Mouse (Mus musculus) gastrocnemius, postnatal 25 days (tissue): ENCODE data around the gene Atp9a. TPM values are rescaled to one million over a fixed set of nuclear protein-coding genes. Genes with fewer than 3 reads are reported as not detected.
A peak's percentile ranks its signal among the peaks of the same experiment; 100 is the strongest.

ENCODE experiments used
- DNase-seq: peaks from one replicate; pipeline ENCODE4 v3.0.0; 2022
- total RNA-seq, 2 experiments: library from RNA; stranded (reverse); gene quantifications; 1 replicate in 1 of 2; 2 replicates in 1 of 2; pipeline ENCODE4 v1.2.3; 2021

The Atp9a gene
- total RNA-seq, 2 experiments from 2014 or later: 13.3 to 18.8 TPM

- no peak for DNase-seq
Observed at GRCm38 (mm10) chr2:168642187-168642586, 100.0 kb downstream of the Atp9a start.

DNA sequence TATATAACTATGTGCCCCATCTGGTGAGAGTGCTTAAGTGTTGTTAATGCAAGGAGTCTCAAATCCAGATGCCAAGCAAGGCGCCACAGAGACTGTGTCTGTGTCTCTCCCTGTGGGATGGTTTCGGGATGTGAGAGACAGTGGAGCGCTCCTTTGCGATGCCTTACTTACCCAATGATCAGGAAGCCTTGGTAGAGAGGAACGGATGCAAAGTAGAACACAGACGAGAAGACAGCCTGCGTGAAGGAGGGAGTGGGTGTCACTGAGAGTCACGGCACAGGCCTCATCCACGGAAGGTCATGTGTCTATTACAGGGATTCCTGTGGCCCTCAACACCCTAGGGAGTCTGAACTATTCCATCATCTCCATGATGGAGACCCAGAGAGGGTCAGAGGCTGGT lies 101.7 kb downstream of the Atp9a start:
- DNase-seq: no peak

DNA sequence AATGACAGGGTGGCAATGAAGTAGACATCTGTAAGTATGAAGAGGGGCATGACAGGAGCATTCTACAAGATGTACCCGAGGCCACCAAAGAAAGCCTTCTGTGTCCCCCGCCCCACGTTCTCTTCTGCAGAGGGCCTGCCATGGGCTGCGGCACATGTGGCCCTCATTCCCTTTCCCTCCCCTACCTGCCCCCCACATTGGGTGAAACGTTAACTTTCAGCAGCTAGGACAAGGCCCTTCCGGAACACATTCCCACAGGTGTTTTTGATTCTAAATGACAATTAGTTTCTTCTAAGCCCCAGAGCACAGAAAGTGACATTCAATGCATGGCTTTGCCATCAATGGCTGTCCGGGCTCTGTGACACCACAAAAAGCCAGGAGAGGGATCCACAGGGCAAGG lies 107.3 kb downstream of the Atp9a start:
- DNase-seq: no peak

DNA sequence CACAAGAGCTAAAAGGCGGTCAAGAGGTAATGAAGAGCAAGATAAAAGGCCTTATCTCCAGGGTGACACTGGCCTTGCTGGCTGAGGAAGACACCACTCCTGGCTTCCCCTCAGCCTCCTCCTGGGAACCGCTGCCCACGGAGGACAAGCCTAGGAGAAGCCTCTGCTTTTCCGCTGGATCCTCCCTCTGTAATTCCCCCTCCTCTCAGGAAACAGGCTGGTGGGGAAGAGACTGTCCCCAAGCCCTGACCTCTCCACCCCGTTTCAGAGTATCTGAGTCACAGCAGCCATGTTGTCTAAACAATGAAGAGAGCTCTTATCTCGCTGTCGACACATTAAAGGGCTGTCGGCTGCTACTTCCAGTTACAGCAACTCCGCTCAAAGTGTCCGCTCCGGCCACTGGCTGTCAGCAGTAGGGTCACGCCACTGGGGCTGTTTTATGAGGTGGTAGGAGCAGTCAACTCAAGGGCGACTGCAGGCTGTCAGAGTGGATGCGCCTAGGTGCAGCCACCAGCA lies 108.8 kb downstream of the Atp9a start:
- no peak for DNase-seq

- no peak for DNase-seq
Observed at GRCm38 (mm10) chr2:168632543-168632942, 109.7 kb downstream of the Atp9a start.

GRCm38 (mm10) chr2:168628787-168629186 lies 113.4 kb downstream of the Atp9a start:
- peak; percentile 64 for DNase-seq

- peak; percentile 48 for DNase-seq
Observed at GRCm38 (mm10) chr2:168627829-168628770, 114.1 kb downstream of the Atp9a start.

GRCm38 (mm10) chr2:168626385-168626784 lies 115.8 kb downstream of the Atp9a start:
- no peak for DNase-seq

- no peak for DNase-seq
Observed at GRCm38 (mm10) chr2:168625091-168625490, 117.1 kb downstream of the Atp9a start.

GRCm38 (mm10) chr2:168621111-168621802 lies 121.0 kb downstream of the Atp9a start:
- DNase-seq: no peak

DNA sequence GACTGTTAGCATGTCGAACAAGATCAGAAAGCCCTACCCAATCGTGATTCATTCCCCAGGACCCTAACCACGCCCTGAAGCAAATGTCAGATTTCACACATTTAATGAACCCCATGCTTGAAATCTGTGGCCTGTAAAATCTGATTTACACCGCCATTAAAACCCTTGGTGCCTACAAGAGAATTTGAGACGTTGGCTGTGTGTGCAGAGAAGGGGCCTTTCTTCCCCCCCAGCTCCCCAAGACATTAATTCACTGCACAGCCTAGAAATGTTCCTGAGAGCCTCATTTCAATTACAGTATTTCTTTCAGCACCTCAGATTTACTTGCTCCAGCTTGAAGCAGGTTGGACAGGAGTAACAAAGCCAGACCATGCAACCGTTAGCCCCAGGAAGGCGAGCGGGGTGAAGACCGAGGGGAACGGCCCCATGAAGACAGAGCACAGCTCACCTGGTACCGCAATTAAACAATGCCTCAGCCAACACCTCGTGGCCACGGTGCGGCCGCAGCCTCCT lies 123.9 kb downstream of the Atp9a start:
- DNase-seq: no peak

- DNase-seq: no peak
Observed at GRCm38 (mm10) chr2:168615160-168615559, 127.0 kb downstream of the Atp9a start.

DNA sequence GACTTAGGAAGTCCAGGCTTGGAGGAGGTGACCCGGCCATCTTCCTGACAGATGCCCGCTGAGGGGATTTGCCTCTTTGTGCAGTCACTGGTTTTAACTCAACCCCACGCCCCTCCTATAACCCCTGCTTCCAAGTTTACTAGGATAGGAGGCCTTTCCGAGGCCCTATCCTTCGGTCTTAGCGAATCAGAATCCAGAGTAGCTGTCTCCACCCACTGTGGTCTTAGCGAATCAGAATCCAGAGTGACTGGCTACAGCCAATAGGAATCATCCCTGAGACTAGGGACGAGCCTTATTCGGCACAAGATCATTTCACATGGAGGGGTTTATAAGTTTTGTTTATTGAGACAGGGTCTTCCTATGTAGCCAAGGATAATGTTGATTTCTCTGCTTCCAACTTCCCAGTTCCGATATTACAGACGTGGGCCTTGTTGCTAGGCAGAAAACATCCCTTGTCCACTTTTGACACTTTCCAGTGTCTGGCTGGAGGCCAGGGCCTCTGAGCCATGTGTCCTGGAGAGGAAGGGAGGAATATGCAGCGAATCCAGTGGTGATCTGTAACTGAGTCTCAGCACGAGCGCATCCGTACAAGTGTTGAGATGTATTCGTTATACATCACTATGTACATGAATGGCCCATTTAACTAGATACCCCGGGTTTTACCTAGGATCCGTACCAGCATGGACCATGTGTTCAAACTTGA lies 127.9 kb downstream of the Atp9a start:
- DNase-seq: no peak

DNA sequence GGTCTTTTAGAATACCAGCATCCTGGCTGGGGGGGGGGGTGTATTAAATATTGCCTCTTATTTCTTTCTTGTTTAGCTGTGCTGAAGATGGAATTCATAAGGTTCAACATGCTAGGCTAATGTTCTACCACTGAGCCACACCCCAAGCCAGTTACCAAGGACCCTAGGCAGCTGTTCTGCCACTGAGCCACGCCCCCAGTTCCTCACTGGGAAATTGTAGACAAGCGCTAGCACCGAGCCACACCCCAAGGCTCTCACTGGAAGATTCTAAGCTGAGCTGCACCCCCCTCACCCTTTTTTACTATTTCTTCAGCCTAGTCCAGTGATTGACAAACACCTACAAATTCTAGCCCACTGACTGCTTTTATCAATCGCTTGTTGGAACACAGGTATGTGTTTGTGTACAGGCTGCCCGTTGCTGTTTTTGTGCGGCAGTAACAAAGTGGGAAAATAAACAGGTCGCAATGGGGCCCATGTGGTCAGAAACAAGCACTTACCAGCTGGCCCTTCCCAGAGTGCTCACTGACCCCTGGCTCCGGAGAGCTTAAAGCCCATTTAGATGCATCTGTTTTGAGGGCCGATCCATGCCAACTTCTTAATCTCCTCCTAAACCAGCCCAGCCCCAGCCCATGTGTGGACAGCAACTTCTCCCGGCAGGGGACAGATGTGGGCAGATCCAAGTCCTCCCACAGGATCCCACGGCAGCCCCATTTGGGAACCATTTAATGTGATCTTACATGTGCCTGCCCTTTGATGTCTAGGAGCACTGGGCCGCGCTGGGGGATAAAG lies 128.9 kb downstream of the Atp9a start:
- DNase-seq: no peak

DNA sequence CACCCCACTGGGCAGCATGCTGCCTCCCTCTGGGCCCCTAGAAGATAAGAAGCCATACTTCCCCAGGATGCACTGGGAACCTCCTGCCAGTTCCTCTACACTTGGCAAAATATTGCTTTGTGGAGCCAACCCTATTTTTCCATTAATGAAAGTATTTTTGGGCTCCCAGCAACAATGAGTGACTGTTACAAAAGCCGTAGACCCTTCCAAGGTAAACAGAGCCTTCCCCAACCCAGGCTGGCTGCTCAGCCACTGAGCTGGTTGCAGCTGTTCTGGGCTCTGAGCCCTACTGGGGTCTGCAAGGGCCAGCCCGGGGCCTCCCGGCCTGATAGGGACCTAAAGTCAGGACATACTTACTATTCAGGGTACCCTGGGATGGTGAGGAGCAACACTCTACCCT lies 131.3 kb downstream of the Atp9a start:
- no peak for DNase-seq

DNA sequence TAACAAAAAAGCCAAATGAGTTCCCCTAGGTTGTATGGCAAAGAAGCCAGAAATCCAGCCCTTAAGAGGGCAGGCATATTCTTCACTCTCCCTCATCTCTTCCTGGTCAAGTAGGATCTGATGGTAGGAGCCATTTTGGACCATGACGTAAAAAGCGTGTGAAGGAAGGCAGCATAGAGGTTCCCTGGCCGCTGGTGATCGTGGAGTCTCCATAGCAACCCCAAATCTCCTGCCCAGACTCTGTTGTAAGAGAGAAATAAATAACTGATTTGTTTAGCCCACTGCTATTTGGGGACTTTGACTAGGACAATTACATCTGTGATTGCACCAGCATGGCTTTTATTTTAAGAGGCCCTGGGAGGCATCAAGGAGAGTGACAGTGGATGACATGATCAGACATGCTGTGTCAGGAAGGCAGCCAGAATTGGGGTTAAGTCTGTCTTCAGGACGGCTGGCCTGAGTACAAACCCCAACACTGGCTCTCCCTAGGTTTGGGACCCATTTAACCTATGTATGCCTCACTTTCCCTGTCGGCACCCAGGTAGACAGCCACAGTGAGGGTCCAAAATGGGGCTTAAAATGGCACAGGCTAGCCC lies 132.5 kb downstream of the Atp9a start:
- DNase-seq: no peak

DNA sequence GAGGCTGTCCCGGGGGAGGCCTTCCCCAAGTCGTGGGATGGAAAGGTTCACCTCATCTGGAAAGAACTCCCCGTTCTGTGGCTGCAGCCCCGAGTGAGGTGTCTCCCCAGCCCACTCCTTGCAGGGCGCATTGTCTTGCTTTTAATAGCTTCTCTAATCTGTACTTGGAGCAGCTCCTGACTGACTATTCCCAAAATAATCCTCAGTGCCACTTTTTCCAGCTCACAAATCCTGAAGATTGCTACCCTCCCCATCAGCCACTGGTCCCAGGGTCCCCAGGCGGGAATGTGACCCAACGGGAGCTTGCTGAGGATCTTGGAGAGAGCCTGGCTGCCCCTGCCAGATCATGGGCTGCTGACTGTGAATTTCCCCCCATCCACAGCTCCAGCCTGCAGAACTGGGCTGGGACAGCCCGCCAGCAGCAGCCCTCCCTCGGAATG lies 134.1 kb downstream of the Atp9a start:
- DNase-seq: peak; percentile 43

- peak; percentile 74 for DNase-seq
Observed at GRCm38 (mm10) chr2:168604655-168605070, 137.5 kb downstream of the Atp9a start.

GRCm38 (mm10) chr2:168602387-168602741 lies 139.8 kb downstream of the Atp9a start:
- no peak for DNase-seq

- peak; percentile 87 for DNase-seq
Observed at GRCm38 (mm10) chr2:168601491-168602386, 140.5 kb downstream of the Atp9a start, which contains the start of gene Nfatc2. Gene Nfatc2 (minus strand): TSS chr2:168601657.
